Mouse (Mus musculus) liver, embryonic 16.5 days (tissue): ENCODE results near the gene Tdp2. TPM values are rescaled to one million over a fixed set of nuclear protein-coding genes. Genes with fewer than 3 reads are reported as not detected.
A peak's percentile ranks its signal among the peaks of the same experiment; 100 is the strongest.
"Not testable (repeated sequence)": the region's sequence is repeated elsewhere in the genome, so short reads cannot be mapped to it uniquely, and the experiment has no call there.

Experiments used
- ATAC-seq: fragments of 200-750 bp; cut with Nextera tagmentation; 2 replicates; pipeline ENCODE4 v1.8.0; 2017; ENCODE audit warnings: low read depth, mild to moderate bottlenecking, moderate number of reproducible peaks, moderate library complexity
- H3K27ac ChIP-seq: fragments of 300-500 bp; sonication (generic); 2 replicates; pipeline ENCODE4 v1.5.1; 2014; ENCODE audit warnings: mild to moderate bottlenecking, low read length
- H3K27me3 ChIP-seq: fragments of 300-500 bp; sonication (generic); 2 replicates; pipeline ENCODE4 v1.6.1; 2014; ENCODE audit warnings: low read depth, low read length, mixed read lengths; ENCODE audit not compliant: control insufficient read depth, insufficient read depth
- H3K36me3 ChIP-seq: fragments of 300-500 bp; sonication (generic); 2 replicates; pipeline ENCODE4 v1.6.1; 2014; ENCODE audit warnings: mild to moderate bottlenecking; ENCODE audit not compliant: control insufficient read depth, insufficient read depth
- H3K4me1 ChIP-seq: fragments of 300-500 bp; sonication (generic); 2 replicates; pipeline ENCODE4 v1.6.1; 2014; ENCODE audit warnings: low read depth, low read length, mixed read lengths; ENCODE audit not compliant: control insufficient read depth
- H3K4me2 ChIP-seq: fragments of 300-500 bp; sonication (generic); 2 replicates; pipeline ENCODE4 v1.6.1; 2014; ENCODE audit warnings: low read depth, low read length, mixed read lengths
- H3K4me3 ChIP-seq: fragments of 300-500 bp; sonication (generic); 2 replicates; pipeline ENCODE4 v1.5.1; 2014; ENCODE audit warnings: low read depth, mild to moderate bottlenecking, low read length
- H3K9ac ChIP-seq: fragments of 300-500 bp; sonication (generic); 2 replicates; pipeline ENCODE4 v1.6.1; 2014; ENCODE audit warnings: low read depth, low read length
- H3K9me3 ChIP-seq: fragments of 300-500 bp; sonication (generic); replicated peaks from 2 replicates; pipeline ENCODE4 v1.6.1; 2016; ENCODE audit warnings: low read length; ENCODE audit not compliant: control insufficient read depth
- WGBS: fragments of 180-500 bp; shearing (Covaris S2); extraction: QIAGEN DNeasy Blood & Tissue Kit; methylation state at CpG from one replicate; pipeline ENCODE4 v1.1.7; 2014; ENCODE audit not compliant: insufficient replicate concordance; 5-methylcytosine and 5-hydroxymethylcytosine counted together
- polyA plus RNA-seq: library from polyadenylated mRNA; unstranded; fragments of >200 nt; fragmentation: Nextera tagmentation; extraction: Ambion mirVana; gene quantifications from 2 replicates; pipeline ENCODE4 v1.2.1, GENCODE M21; 2015

The Tdp2 gene
- polyA plus RNA-seq, 1 experiment from 2014 or later: 19.6 TPM

GRCm38 (mm10) chr13:24832811-24833155 lies 1.3 kb downstream of the Tdp2 start:
- peak overlapping the region; percentile 12; the same call in 1 of the 2 replicates for H3K27ac ChIP-seq
- no peak for ATAC-seq
- peaks cover 8% of the 10 kb centered on the region; the same call in 1 of the 2 replicates for H3K36me3 ChIP-seq
- H3K9ac ChIP-seq: peak overlapping the region; percentile 98
- peak overlapping the region; percentile 68 for H3K4me2 ChIP-seq
- H3K4me3 ChIP-seq: peak overlapping the region; percentile 79
- H3K9me3 ChIP-seq: no peaks in the 10 kb centered on the region
- WGBS: 32% methylated on average over 2 of the region's 2 CpGs
- peaks cover 11% of the 10 kb centered on the region for H3K4me1 ChIP-seq
- no peaks in the 10 kb centered on the region for H3K27me3 ChIP-seq

- WGBS: 74% methylated on average over 8 of the region's 8 CpGs
- H3K27me3 ChIP-seq, ATAC-seq, H3K4me2 ChIP-seq, H3K9me3 ChIP-seq, H3K27ac ChIP-seq, H3K4me1 ChIP-seq, H3K4me3 ChIP-seq, H3K9ac ChIP-seq: not testable (repeated sequence)
- H3K36me3 ChIP-seq: peaks cover 17% of the 10 kb centered on the region
Observed at GRCm38 (mm10) chr13:24837765-24838164, 6.3 kb downstream of the Tdp2 start.

- Histone ChIP-seq H3K4me1 (no peaks in the 10 kb centered on the region; the same call in 1 of the 2 replicates), H3K4me2 (no peak overlapping the region), H3K27me3 (no peaks in the 10 kb centered on the region), H3K9ac (no peak overlapping the region), H3K9me3 (no peaks in the 10 kb centered on the region), H3K36me3 (peaks cover 17% of the 10 kb centered on the region), H3K27ac (no peak overlapping the region), H3K4me3 (no peak overlapping the region)
- no peak for ATAC-seq
- WGBS: 37% methylated on average over 3 of the region's 3 CpGs
Observed at GRCm38 (mm10) chr13:24839831-24840230, 8.4 kb downstream of the Tdp2 start.

GRCm38 (mm10) chr13:24841702-24842101 lies 10.2 kb downstream of the Tdp2 start:
- no peak for ATAC-seq
- H3K4me2 ChIP-seq: no peak overlapping the region
- no peaks in the 10 kb centered on the region for H3K9me3 ChIP-seq
- H3K27ac ChIP-seq: no peak overlapping the region
- no peak overlapping the region for H3K4me3 ChIP-seq
- H3K9ac ChIP-seq: no peak overlapping the region
- H3K36me3 ChIP-seq: peaks cover 12% of the 10 kb centered on the region
- H3K4me1 ChIP-seq: no peaks in the 10 kb centered on the region; the same call in 1 of the 2 replicates
- WGBS: 80% methylated on average over 3 of the region's 3 CpGs
- no peaks in the 10 kb centered on the region for H3K27me3 ChIP-seq

GRCm38 (mm10) chr13:24844983-24845955 lies 13.8 kb downstream of the Tdp2 start, which contains the start of gene D130043K22Rik:
Gene D130043K22Rik, plus strand, starts transcription at chr13:24845135.
- 16% methylated on average over 40 of the region's 40 CpGs for WGBS
- Histone ChIP-seq H3K9ac (no peak within 1 kb of the TSS), H3K36me3 (peaks cover 9% of the 10 kb centered on the region), H3K9me3 (no peaks in the 10 kb centered on the region), H3K27me3 (no peaks in the 10 kb centered on the region), H3K4me3 (peak within 1 kb of the TSS; percentile 39), H3K4me2 (peak within 1 kb of the TSS; percentile 56), H3K4me1 (no peaks in the 10 kb centered on the region), H3K27ac (no peak within 1 kb of the TSS)
- 0 out of 2 replicates have a peak, but pooled peaks have one; percentile 37 for ATAC-seq

- Histone ChIP-seq H3K27me3 (no peaks in the 10 kb centered on the region), H3K27ac (no peak overlapping the region), H3K9ac (no peak overlapping the region), H3K4me3 (no peak overlapping the region), H3K9me3 (no peaks in the 10 kb centered on the region), H3K4me2 (no peak overlapping the region), H3K36me3 (no peaks in the 10 kb centered on the region), H3K4me1 (no peaks in the 10 kb centered on the region)
- 68% methylated on average over 4 of the region's 4 CpGs for WGBS
- no peak for ATAC-seq
Observed at GRCm38 (mm10) chr13:24849318-24849717, 17.8 kb downstream of the Tdp2 start.

GRCm38 (mm10) chr13:24851989-24852388 lies 20.5 kb downstream of the Tdp2 start:
- no peak overlapping the region for H3K9ac ChIP-seq
- H3K36me3 ChIP-seq: no peaks in the 10 kb centered on the region
- no peaks in the 10 kb centered on the region for H3K4me1 ChIP-seq
- no peak for ATAC-seq
- no peak overlapping the region for H3K4me2 ChIP-seq
- H3K27me3 ChIP-seq: no peaks in the 10 kb centered on the region
- H3K9me3 ChIP-seq: no peaks in the 10 kb centered on the region
- 52% methylated on average over 2 of the region's 2 CpGs for WGBS
- H3K27ac ChIP-seq: no peak overlapping the region
- no peak overlapping the region for H3K4me3 ChIP-seq

- ATAC-seq: no peak
- WGBS: 46% methylated on average over 3 of the region's 3 CpGs
Observed at GRCm38 (mm10) chr13:24852570-24852969, 21.1 kb downstream of the Tdp2 start.

GRCm38 (mm10) chr13:24859115-24859514 lies 27.6 kb downstream of the Tdp2 start:
- Histone ChIP-seq H3K4me1 (no peaks in the 10 kb centered on the region), H3K27me3 (no peaks in the 10 kb centered on the region), H3K4me2 (no peak overlapping the region), H3K9ac (no peak overlapping the region), H3K9me3 (no peaks in the 10 kb centered on the region), H3K36me3 (no peaks in the 10 kb centered on the region), H3K27ac (no peak overlapping the region), H3K4me3 (no peak overlapping the region)
- ATAC-seq: no peak

More at GRCm38 (mm10) chr13:24852570-24852969, 21.1 kb downstream of the Tdp2 start:
- no peaks in the 10 kb centered on the region for H3K4me1 ChIP-seq
- no peaks in the 10 kb centered on the region for H3K9me3 ChIP-seq
- no peak overlapping the region for H3K27ac ChIP-seq
- H3K4me3 ChIP-seq: no peak overlapping the region
- no peak overlapping the region for H3K9ac ChIP-seq
- no peaks in the 10 kb centered on the region for H3K27me3 ChIP-seq
- H3K4me2 ChIP-seq: no peak overlapping the region
- H3K36me3 ChIP-seq: no peaks in the 10 kb centered on the region
